Mouse (Mus musculus): ENCODE measurements around the gene Mfap5. TPM values are rescaled to one million over a fixed set of nuclear protein-coding genes. Genes with fewer than 3 reads are reported as not detected.
"Not testable (repeated sequence)": the region's sequence is repeated elsewhere in the genome, so short reads cannot be mapped to it uniquely, and the experiment has no call there.

The Mfap5 gene
- 1 to 10 TPM; 2.1 TPM for total RNA-seq (2021)
- long read RNA-seq, experiment 1, result 0 reads
- long read RNA-seq, experiment 2, partial matches to known transcripts, result 0 of 2 reads
- long read RNA-seq, experiment 2, other reads (novel, unspliced or antisense), result 0 of 2 reads

DNA sequence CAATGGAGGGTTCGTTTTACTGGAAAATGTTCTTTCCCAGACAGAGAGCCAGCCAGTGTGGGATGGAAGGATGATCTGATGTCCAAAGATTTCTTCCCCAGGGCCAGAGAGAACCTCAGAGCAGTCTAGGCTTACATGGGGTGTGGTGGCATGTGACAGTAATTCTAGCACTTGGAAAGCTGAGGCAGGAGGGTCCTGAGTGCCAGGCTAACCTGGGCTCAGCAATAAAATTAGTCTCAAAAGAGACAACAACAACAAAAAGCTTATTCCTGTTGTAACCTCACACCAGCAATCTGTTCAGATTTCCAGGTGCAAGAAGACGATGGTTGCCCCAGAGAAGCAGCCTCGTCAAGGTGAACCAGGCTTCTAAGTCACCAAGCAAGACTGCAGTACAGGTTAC lies at the start of gene Mfap5:
Gene Mfap5 (plus strand): TSS at position 301 of the 400 bp plus-strand sequence.
- no peak for DNase-seq (ENCODE audit: low spot score in 2 of 2)
- intact Hi-C loops (cut with DNase I), result no loop called here

DNA sequence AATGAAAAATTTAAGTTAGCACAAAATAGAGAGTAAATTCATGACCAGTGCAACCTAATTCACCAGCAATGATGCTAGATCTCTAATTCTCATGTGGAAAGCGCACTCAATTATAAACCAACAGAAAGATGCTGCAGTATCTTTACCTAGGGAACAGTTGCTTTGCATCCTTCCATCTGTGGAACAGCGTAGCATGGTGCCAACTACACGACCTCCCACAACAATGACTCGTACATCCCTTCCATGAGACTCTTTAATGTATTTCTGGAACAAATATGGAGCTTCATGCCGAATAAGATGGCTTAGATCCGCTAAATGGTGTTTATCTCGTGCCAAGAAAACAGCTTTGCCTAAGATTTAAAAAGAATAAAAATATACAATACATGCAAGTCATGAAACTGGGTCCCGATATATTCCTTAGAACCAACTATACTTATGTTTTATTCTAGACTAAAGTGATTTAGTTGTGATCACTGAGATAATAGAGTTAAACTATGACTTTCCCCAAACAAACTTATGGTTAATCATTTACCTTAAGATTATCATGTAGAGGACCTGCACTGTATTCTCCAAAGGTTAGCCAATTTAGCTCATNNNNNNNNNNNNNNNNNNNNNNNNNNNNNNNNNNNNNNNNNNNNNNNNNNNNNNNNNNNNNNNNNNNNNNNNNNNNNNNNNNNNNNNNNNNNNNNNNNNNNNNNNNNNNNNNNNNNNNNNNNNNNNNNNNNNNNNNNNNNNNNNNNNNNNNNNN lies 46.5 kb upstream of the Mfap5 start:
- peak in 1 of 2 experiments; percentile 55 for DNase-seq (ENCODE audit: low spot score in 2 of 2)
- intact Hi-C loops (cut with DNase I), result no loop called here

DNA sequence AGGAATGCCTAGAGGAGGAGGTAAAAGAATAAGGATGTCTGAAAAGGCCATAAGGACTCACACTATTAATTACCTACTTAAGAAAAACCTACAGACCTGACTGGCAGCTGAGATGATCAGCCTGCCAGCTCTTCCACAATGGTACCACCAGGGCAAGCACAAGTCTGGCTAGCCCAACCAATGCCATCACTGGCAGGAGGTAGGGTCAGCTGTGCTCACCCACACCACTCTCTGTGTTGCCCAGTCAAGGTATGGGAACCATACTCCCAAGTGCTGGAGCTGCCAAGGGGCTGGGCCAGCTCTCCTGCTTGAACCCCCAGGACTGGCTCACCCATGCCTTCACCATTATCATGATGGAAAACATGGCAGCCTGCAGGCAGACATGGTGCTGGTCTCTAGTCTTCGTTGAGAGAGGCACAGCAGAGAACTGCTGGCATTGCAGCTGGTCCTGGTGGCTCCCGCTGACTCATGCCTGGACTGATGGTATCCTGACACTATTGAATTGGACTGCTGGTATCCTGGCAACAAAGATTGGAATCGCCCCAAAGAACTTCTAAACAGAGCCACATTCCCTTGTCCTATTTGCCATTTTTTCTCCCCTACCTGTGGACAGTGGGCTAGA lies 39.4 kb upstream of the Mfap5 start:
- no peak for DNase-seq (ENCODE audit: low spot score in 2 of 2)
- intact Hi-C loops (cut with DNase I), result no loop called here

DNA sequence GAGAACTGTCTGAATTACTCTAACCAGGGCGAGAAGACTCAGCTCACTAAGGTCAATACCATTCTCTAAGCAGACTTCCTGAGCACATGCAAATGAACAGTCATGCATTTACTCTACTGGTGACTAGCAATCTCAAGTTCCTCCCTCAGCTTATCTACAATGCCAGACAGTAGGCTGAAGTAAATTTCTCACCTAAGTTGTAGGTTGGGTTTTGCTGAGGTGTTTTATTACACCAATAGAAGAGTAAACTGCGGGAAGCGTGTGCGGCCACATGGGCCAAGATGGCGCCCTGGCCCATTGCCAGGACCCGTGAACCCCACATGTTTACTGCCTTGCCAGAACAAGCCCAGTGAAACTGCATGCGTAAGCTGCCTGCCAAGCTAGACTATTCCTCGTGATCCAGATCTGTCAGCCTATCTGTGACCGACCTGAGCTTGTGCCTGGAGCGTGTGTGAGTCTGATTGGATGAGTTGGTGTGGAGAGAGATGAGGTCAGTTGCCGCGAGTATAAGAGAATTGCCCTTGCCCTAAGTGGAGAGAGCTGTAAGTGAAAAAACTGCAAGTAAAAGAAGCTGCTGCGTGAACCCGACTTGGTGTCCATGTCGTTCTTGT lies 36.5 kb upstream of the Mfap5 start:
- intact Hi-C loops (cut with DNase I), result no loop called here

DNA sequence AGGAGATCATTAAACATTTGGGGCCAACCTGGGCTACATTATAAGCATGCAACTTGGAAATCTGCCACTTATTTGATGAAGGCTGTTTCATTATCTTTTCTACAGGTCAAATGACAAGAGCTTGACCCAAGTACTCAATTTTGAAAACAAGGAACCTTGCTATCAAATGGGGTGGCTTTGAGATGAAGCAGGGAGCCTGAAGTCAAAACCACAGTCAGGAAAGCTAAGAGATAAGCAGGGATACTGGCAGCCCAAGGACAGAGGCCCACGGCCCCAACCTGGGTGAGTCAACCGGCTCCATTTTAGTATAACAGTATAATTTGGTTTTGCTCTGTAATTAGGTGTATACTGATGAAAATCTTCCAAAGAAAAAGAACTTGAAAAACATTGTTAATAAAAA lies 35.4 kb upstream of the Mfap5 start:
- intact Hi-C loops (cut with DNase I), result no loop called here

More for the DNA sequence above, 36.5 kb upstream of the Mfap5 start:
- no peak for DNase-seq (ENCODE audit: low spot score in 2 of 2)

DNA sequence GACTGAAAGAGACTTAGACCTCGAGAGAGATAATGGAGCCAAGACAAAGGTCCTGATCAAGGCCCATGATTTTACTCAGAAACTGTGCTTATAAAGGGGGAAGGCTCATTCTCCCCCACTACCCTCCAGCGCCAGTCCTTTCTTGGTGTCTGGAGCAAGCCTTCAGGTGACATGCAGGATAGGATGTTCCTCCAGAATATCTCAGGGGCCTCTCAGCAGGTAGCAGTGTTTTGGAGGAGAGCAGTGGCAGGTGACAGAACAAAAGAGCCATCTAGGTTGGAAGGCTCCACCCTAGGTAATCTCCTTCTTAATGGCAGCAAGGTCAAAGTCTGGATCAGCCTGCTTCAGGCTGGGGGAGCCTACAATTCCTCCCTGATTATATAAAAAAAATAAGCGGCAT lies 34.2 kb upstream of the Mfap5 start:
- DNase-seq (ENCODE audit: low spot score in 2 of 2); intact Hi-C loops (cut with DNase I): not testable (repeated sequence)

More for the DNA sequence above, 35.4 kb upstream of the Mfap5 start:
- DNase-seq (ENCODE audit: low spot score in 2 of 2), result no peak

- intact Hi-C loops (cut with DNase I), result no loop called here
- no peak for DNase-seq (ENCODE audit: low spot score in 2 of 2)
Measured at GRCm38 (mm10) chr6:122478062-122478461, 27.6 kb upstream of the Mfap5 start.

GRCm38 (mm10) chr6:122485401-122486296 lies 20.0 kb upstream of the Mfap5 start:
- peak; percentile 41 to 55 for DNase-seq (ENCODE audit: low spot score in 2 of 2)
- intact Hi-C loops (cut with DNase I), result no loop called here

GRCm38 (mm10) chr6:122486297-122487117 lies 19.1 kb upstream of the Mfap5 start:
- intact Hi-C loops (cut with DNase I), result no loop called here
- DNase-seq (ENCODE audit: low spot score in 2 of 2), result peak; percentile 68 to 72

GRCm38 (mm10) chr6:122490929-122491512 lies 14.6 kb upstream of the Mfap5 start:
- intact Hi-C loops (cut with DNase I), result no loop called here
- no peak for DNase-seq (ENCODE audit: low spot score in 2 of 2)

- intact Hi-C loops (cut with DNase I), result no loop called here
- DNase-seq (ENCODE audit: low spot score in 2 of 2), result peak; percentile 63 to 80
Measured at GRCm38 (mm10) chr6:122491557-122491956, 14.1 kb upstream of the Mfap5 start.

DNA sequence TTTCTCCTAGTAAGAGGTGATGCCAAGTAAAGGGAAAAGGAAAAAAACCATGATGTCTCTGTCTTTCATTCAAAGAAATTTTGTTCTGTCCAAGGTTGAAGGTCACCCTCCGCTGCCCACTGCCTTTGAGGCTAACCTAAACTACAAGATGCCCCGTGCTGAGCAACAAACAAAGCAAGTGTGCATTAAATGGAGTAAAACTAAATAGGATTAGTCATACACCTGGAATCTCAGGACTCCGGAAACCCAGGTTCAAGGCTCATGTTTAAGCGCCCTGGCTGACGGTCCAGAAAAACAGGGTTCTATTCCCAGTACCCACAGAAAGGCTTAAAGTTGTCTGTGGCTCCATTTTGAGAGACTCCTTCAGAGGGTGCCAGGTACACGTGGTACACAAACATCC lies 13.2 kb upstream of the Mfap5 start:
- intact Hi-C loops (cut with DNase I), result no loop called here

GRCm38 (mm10) chr6:122493799-122494472 lies 11.7 kb upstream of the Mfap5 start:
- intact Hi-C loops (cut with DNase I), result no loop called here
- DNase-seq (ENCODE audit: low spot score in 2 of 2), result no peak

More for the DNA sequence above, 13.2 kb upstream of the Mfap5 start:
- DNase-seq (ENCODE audit: low spot score in 2 of 2), result no peak

GRCm38 (mm10) chr6:122495082-122495881 lies 10.4 kb upstream of the Mfap5 start:
- DNase-seq (ENCODE audit: low spot score in 2 of 2), result peak in 1 of 2 experiments; percentile 29
- intact Hi-C loops (cut with DNase I), result no loop called here

GRCm38 (mm10) chr6:122496501-122496900 lies 9.1 kb upstream of the Mfap5 start:
- intact Hi-C loops (cut with DNase I), result loop anchor here (2.0 kb wide), 2 partner anchors 24 to 60 kb away; no protein-coding TSS in a partner anchor
- DNase-seq (ENCODE audit: low spot score in 2 of 2), result peak in 1 of 2 experiments; percentile 39

DNA sequence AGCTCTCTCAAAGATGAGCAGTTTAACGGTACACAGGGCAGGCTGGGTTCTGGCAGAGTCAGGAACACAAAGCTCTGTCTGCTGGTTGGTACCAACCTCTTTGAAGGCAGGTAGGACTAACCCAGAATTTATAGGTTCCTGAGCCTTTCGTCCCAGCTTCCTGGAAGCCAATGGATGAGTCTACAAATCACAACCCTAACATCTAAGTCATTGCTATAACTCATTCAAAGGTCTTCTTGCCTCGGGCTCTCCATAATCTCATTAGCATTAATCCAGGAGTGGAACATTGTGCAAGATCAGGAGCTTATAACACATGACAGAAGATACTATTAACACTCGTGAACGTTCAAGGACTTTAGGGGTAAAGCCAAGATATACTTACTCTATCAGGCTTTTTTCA lies 7.0 kb upstream of the Mfap5 start, which contains the start of gene Rimklb:
Gene Rimklb (minus strand): TSS at position 101 of the 400 bp plus-strand sequence.
- DNase-seq (ENCODE audit: low spot score in 2 of 2), result no peak
- intact Hi-C loops (cut with DNase I), result no loop called here

DNA sequence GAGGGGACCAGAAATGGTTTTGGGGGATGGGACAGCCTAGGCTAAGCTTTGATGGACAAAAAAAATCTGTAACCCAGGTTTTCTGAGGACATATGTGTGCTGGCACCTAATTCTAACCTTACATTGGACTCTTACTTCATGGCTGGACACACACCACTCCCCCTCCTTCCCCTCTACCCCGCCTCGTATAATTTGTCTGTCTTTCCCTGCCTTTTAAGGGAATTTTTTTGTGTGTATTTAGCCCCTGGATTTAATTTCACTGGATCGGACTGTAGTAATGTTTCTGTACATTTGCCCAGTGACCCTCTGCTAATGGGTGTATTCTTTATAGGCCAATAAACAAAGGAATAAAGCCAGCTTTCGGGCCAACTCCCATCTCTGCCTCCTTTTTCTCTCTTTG lies 604 bp upstream of the Mfap5 start:
- intact Hi-C loops (cut with DNase I), result no loop called here
- no peak for DNase-seq (ENCODE audit: low spot score in 2 of 2)
